Mouse (Mus musculus): ENCODE measurements around the gene Grm3. TPM values are rescaled to one million over a fixed set of nuclear protein-coding genes. Genes with fewer than 3 reads are reported as not detected.
A peak's percentile ranks its signal among the peaks of the same experiment; 100 is the strongest.

Grm3 gene
- polyA plus RNA-seq, 1 experiment from 2014 or later, result 4.2 TPM

GRCm38 (mm10) chr5:9570946-9571345 lies 154.0 kb downstream of the Grm3 start:
- no peaks in the 10 kb centered on the region for H3K36me3 ChIP-seq (ENCODE audit: control insufficient read depth, insufficient read depth, low read length)
- no peak overlapping the region for H3K9ac ChIP-seq (ENCODE audit: low read length)
- no peaks in the 10 kb centered on the region for H3K4me1 ChIP-seq (ENCODE audit: control insufficient read depth, insufficient read depth, low read length)
- H3K27me3 ChIP-seq (ENCODE audit: control insufficient read depth, insufficient read depth, low read length), result no peaks in the 10 kb centered on the region
- no peak for ATAC-seq (ENCODE audit: low FRiP score)
- no peak overlapping the region for H3K4me2 ChIP-seq
- no peak overlapping the region for H3K27ac ChIP-seq (ENCODE audit: low read depth, low read length)
- no peak for DNase-seq (ENCODE audit: low spot score, missing footprints)
- no peak overlapping the region for H3K4me3 ChIP-seq (ENCODE audit: low read depth, low read length)
- WGBS, result 91% methylated on average over 6 of the region's 6 CpGs
- no peaks in the 10 kb centered on the region for H3K9me3 ChIP-seq (ENCODE audit: control insufficient read depth, low read length)

- Histone ChIP-seq H3K27ac (ENCODE audit: low read depth, low read length) (no peak overlapping the region), H3K9ac (ENCODE audit: low read length) (no peak overlapping the region), H3K27me3 (ENCODE audit: control insufficient read depth, insufficient read depth, low read length) (no peaks in the 10 kb centered on the region), H3K4me2 (no peak overlapping the region), H3K4me3 (ENCODE audit: low read depth, low read length) (no peak overlapping the region), H3K36me3 (ENCODE audit: control insufficient read depth, insufficient read depth, low read length) (no peaks in the 10 kb centered on the region), H3K9me3 (ENCODE audit: control insufficient read depth, low read length) (no peaks in the 10 kb centered on the region), H3K4me1 (ENCODE audit: control insufficient read depth, insufficient read depth, low read length) (no peaks in the 10 kb centered on the region)
- DNase-seq (ENCODE audit: low spot score, missing footprints), result no peak
- WGBS, result 69% methylated on average over 3 of the region's 3 CpGs
- ATAC-seq (ENCODE audit: low FRiP score), result no peak
Observed at GRCm38 (mm10) chr5:9557706-9558105, 167.3 kb downstream of the Grm3 start.

GRCm38 (mm10) chr5:9540822-9541557 lies 184.0 kb downstream of the Grm3 start:
- peak; percentile 90 for DNase-seq (ENCODE audit: low spot score, missing footprints)
- 19% methylated on average over 8 of the region's 8 CpGs for WGBS

GRCm38 (mm10) chr5:9525507-9525906 lies 199.5 kb downstream of the Grm3 start:
- DNase-seq (ENCODE audit: low spot score, missing footprints) (no peak), ATAC-seq (ENCODE audit: low FRiP score) (no peak)
- no peak overlapping the region for H3K4me3 ChIP-seq (ENCODE audit: low read depth, low read length)
- H3K4me1 ChIP-seq (ENCODE audit: control insufficient read depth, insufficient read depth, low read length), result no peaks in the 10 kb centered on the region
- H3K27ac ChIP-seq (ENCODE audit: low read depth, low read length), result no peak overlapping the region
- WGBS, result 88% methylated on average over 4 of the region's 4 CpGs
- no peaks in the 10 kb centered on the region for H3K27me3 ChIP-seq (ENCODE audit: control insufficient read depth, insufficient read depth, low read length)
- no peak overlapping the region for H3K9ac ChIP-seq (ENCODE audit: low read length)
- H3K4me2 ChIP-seq, result no peak overlapping the region
- H3K9me3 ChIP-seq (ENCODE audit: control insufficient read depth, low read length), result no peaks in the 10 kb centered on the region
- no peaks in the 10 kb centered on the region for H3K36me3 ChIP-seq (ENCODE audit: control insufficient read depth, insufficient read depth, low read length)

More at GRCm38 (mm10) chr5:9540822-9541557, 184.0 kb downstream of the Grm3 start:
- Histone ChIP-seq H3K27me3 (ENCODE audit: control insufficient read depth, insufficient read depth, low read length) (no peaks in the 10 kb centered on the region), H3K4me3 (ENCODE audit: low read depth, low read length) (no peak overlapping the region), H3K4me2 (no peak overlapping the region), H3K4me1 (ENCODE audit: control insufficient read depth, insufficient read depth, low read length) (peaks cover 3% of the 10 kb centered on the region; the same call in 1 of the 2 replicates), H3K9ac (ENCODE audit: low read length) (no peak overlapping the region), H3K9me3 (ENCODE audit: control insufficient read depth, low read length) (no peaks in the 10 kb centered on the region), H3K27ac (ENCODE audit: low read depth, low read length) (no peak overlapping the region), H3K36me3 (ENCODE audit: control insufficient read depth, insufficient read depth, low read length) (no peaks in the 10 kb centered on the region)
- peak; percentile 87 for ATAC-seq (ENCODE audit: low FRiP score)

GRCm38 (mm10) chr5:9511027-9511426 lies 213.9 kb downstream of the Grm3 start:
- no peak overlapping the region for H3K4me3 ChIP-seq (ENCODE audit: low read depth, low read length)
- H3K27me3 ChIP-seq (ENCODE audit: control insufficient read depth, insufficient read depth, low read length), result no peaks in the 10 kb centered on the region
- DNase-seq (ENCODE audit: low spot score, missing footprints), result no peak
- H3K9ac ChIP-seq (ENCODE audit: low read length), result no peak overlapping the region
- no peaks in the 10 kb centered on the region for H3K4me1 ChIP-seq (ENCODE audit: control insufficient read depth, insufficient read depth, low read length)
- no peak overlapping the region for H3K4me2 ChIP-seq
- no peaks in the 10 kb centered on the region for H3K9me3 ChIP-seq (ENCODE audit: control insufficient read depth, low read length)
- 95% methylated on average over 1 of the region's 1 CpGs for WGBS
- H3K36me3 ChIP-seq (ENCODE audit: control insufficient read depth, insufficient read depth, low read length), result no peaks in the 10 kb centered on the region
- H3K27ac ChIP-seq (ENCODE audit: low read depth, low read length), result no peak overlapping the region
- ATAC-seq (ENCODE audit: low FRiP score), result no peak

GRCm38 (mm10) chr5:9497235-9497634 lies 227.7 kb downstream of the Grm3 start:
- Histone ChIP-seq H3K9me3 (ENCODE audit: control insufficient read depth, low read length) (no peaks in the 10 kb centered on the region), H3K4me2 (no peak overlapping the region), H3K9ac (ENCODE audit: low read length) (no peak overlapping the region), H3K36me3 (ENCODE audit: control insufficient read depth, insufficient read depth, low read length) (no peaks in the 10 kb centered on the region), H3K27me3 (ENCODE audit: control insufficient read depth, insufficient read depth, low read length) (no peaks in the 10 kb centered on the region), H3K4me1 (ENCODE audit: control insufficient read depth, insufficient read depth, low read length) (no peaks in the 10 kb centered on the region), H3K27ac (ENCODE audit: low read depth, low read length) (no peak overlapping the region), H3K4me3 (ENCODE audit: low read depth, low read length) (no peak overlapping the region)
- 75% methylated on average over 4 of the region's 4 CpGs for WGBS
- no peak for DNase-seq (ENCODE audit: low spot score, missing footprints)
- ATAC-seq (ENCODE audit: low FRiP score), result no peak

GRCm38 (mm10) chr5:9495456-9495855 lies 229.5 kb downstream of the Grm3 start:
- Histone ChIP-seq H3K27ac (ENCODE audit: low read depth, low read length) (no peak overlapping the region), H3K4me2 (no peak overlapping the region), H3K9me3 (ENCODE audit: control insufficient read depth, low read length) (no peaks in the 10 kb centered on the region), H3K4me3 (ENCODE audit: low read depth, low read length) (no peak overlapping the region), H3K27me3 (ENCODE audit: control insufficient read depth, insufficient read depth, low read length) (no peaks in the 10 kb centered on the region), H3K36me3 (ENCODE audit: control insufficient read depth, insufficient read depth, low read length) (no peaks in the 10 kb centered on the region), H3K9ac (ENCODE audit: low read length) (no peak overlapping the region), H3K4me1 (ENCODE audit: control insufficient read depth, insufficient read depth, low read length) (no peaks in the 10 kb centered on the region)
- no peak for DNase-seq (ENCODE audit: low spot score, missing footprints)
- 20% methylated on average over 5 of the region's 5 CpGs for WGBS
- no peak for ATAC-seq (ENCODE audit: low FRiP score)

- no peak for ATAC-seq (ENCODE audit: low FRiP score)
- WGBS, result 90% methylated on average over 3 of the region's 3 CpGs
Observed at GRCm38 (mm10) chr5:9477587-9477986, 247.4 kb downstream of the Grm3 start.

GRCm38 (mm10) chr5:9453298-9453697 lies 271.7 kb downstream of the Grm3 start:
- H3K9me3 ChIP-seq (ENCODE audit: control insufficient read depth, low read length), result no peaks in the 10 kb centered on the region
- H3K4me2 ChIP-seq, result no peak overlapping the region
- WGBS, result 87% methylated on average over 2 of the region's 2 CpGs
- no peak for ATAC-seq (ENCODE audit: low FRiP score)
- no peaks in the 10 kb centered on the region for H3K27me3 ChIP-seq (ENCODE audit: control insufficient read depth, insufficient read depth, low read length)
- H3K27ac ChIP-seq (ENCODE audit: low read depth, low read length), result no peak overlapping the region
- no peak overlapping the region for H3K4me3 ChIP-seq (ENCODE audit: low read depth, low read length)
- no peaks in the 10 kb centered on the region for H3K36me3 ChIP-seq (ENCODE audit: control insufficient read depth, insufficient read depth, low read length)
- no peak overlapping the region for H3K9ac ChIP-seq (ENCODE audit: low read length)
- H3K4me1 ChIP-seq (ENCODE audit: control insufficient read depth, insufficient read depth, low read length), result no peaks in the 10 kb centered on the region
- DNase-seq (ENCODE audit: low spot score, missing footprints), result no peak

More at GRCm38 (mm10) chr5:9477587-9477986, 247.4 kb downstream of the Grm3 start:
- Histone ChIP-seq H3K27ac (ENCODE audit: low read depth, low read length) (no peak overlapping the region), H3K27me3 (ENCODE audit: control insufficient read depth, insufficient read depth, low read length) (no peaks in the 10 kb centered on the region), H3K4me3 (ENCODE audit: low read depth, low read length) (no peak overlapping the region), H3K36me3 (ENCODE audit: control insufficient read depth, insufficient read depth, low read length) (no peaks in the 10 kb centered on the region), H3K9ac (ENCODE audit: low read length) (no peak overlapping the region), H3K4me1 (ENCODE audit: control insufficient read depth, insufficient read depth, low read length) (no peaks in the 10 kb centered on the region), H3K4me2 (no peak overlapping the region), H3K9me3 (ENCODE audit: control insufficient read depth, low read length) (no peaks in the 10 kb centered on the region)
- DNase-seq (ENCODE audit: low spot score, missing footprints), result no peak
